Mouse (Mus musculus) erythroblast, embryonic 14.5 days (primary cell): ENCODE data around the gene Lhx9.

Experiments used
- GATA1 ChIP-seq: IDR thresholded peaks from 2 replicates; pipeline ENCODE4 v1.6.1; 2012; ENCODE audit warnings: low read length, inconsistent platforms, mixed read lengths
- TAL1 ChIP-seq: IDR thresholded peaks from 3 replicates; pipeline ENCODE4 v1.6.1; 2012; ENCODE audit warnings: low read length, inconsistent platforms, mixed read lengths

DNA sequence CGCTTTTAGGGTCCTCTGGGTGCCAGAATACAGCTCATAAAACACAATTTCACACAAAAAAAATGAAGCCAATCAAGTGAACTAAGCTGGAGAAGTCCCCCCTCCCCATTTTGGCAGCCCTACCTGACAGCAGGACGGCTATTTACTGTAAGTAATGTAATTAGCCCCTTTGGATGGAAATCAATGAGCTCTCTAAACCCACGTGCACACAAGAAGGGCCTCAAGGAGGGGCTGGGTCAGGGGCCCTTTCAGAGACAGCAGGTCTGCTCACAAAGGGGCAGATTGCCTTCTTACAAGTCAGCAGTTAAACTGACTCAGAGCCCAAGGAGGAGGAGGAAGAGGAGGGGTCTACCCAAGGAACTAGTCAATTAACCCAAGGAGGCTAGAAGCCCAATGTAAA is 4.2 kb downstream of the Lhx9 start:
- TF ChIP-seq GATA1 (no peak), TAL1 (no peak)
